Mouse (Mus musculus) hindbrain, embryonic 13.5 days (tissue): ENCODE measurements around the gene Pfkm. TPM values are rescaled to one million over a fixed set of nuclear protein-coding genes. Genes with fewer than 3 reads are reported as not detected.

Source experiments
- ATAC-seq: fragments of 200-750 bp; cut with Nextera tagmentation; 2 replicates; pipeline ENCODE4 v1.8.0; 2017; ENCODE audit warnings: moderate TSS enrichment; ENCODE audit not compliant: low FRiP score
- H3K27ac ChIP-seq: fragments of 300-500 bp; sonication (generic); 2 replicates; pipeline ENCODE4 v1.5.1; 2015; ENCODE audit warnings: inconsistent platforms, mild to moderate bottlenecking, moderate library complexity
- H3K27me3 ChIP-seq: fragments of 300-500 bp; sonication (generic); 2 replicates; pipeline ENCODE4 v1.6.1; 2015; ENCODE audit warnings: mild to moderate bottlenecking, inconsistent platforms
- H3K36me3 ChIP-seq: fragments of 300-500 bp; sonication (generic); 2 replicates; pipeline ENCODE4 v1.6.1; 2015; ENCODE audit warnings: mild to moderate bottlenecking, inconsistent platforms
- H3K4me1 ChIP-seq: fragments of 300-500 bp; sonication (generic); replicated peaks from 2 replicates; pipeline ENCODE4 v1.6.1; 2015; ENCODE audit warnings: inconsistent platforms
- H3K4me2 ChIP-seq: fragments of 300-500 bp; sonication (generic); 2 replicates; pipeline ENCODE4 v1.6.1; 2015; ENCODE audit warnings: inconsistent platforms, mild to moderate bottlenecking, moderate library complexity
- H3K4me3 ChIP-seq: fragments of 300-500 bp; sonication (generic); 2 replicates; pipeline ENCODE4 v1.5.1; 2015; ENCODE audit warnings: mild to moderate bottlenecking, inconsistent platforms
- H3K9ac ChIP-seq: fragments of 300-500 bp; sonication (generic); 2 replicates; pipeline ENCODE4 v1.6.1; 2015; ENCODE audit warnings: mild to moderate bottlenecking, inconsistent platforms
- H3K9me3 ChIP-seq: fragments of 300-500 bp; sonication (generic); 2 replicates; pipeline ENCODE4 v1.6.1; 2016; ENCODE audit warnings: inconsistent platforms
- WGBS: fragments of 180-500 bp; shearing (Covaris S2); methylation state at CpG from one replicate; pipeline ENCODE4 v1.1.7; 2015; 5-methylcytosine and 5-hydroxymethylcytosine counted together
- polyA plus RNA-seq: library from polyadenylated mRNA; unstranded; fragments of >200 nt; fragmentation: Nextera tagmentation; extraction: Ambion mirVana; gene quantifications from 2 replicates; pipeline ENCODE4 v1.2.1, GENCODE M21; 2015

Gene Pfkm
- polyA plus RNA-seq, 1 experiment from 2014 or later, result 70.2 TPM

- Histone ChIP-seq H3K4me2 (no peak overlapping the region), H3K4me1 (peaks cover 16% of the 10 kb centered on the region), H3K4me3 (no peak overlapping the region), H3K36me3 (no peaks in the 10 kb centered on the region), H3K27me3 (no peaks in the 10 kb centered on the region), H3K27ac (no peak overlapping the region), H3K9me3 (no peaks in the 10 kb centered on the region), H3K9ac (no peak overlapping the region)
- WGBS, result 79% methylated on average over 3 of the region's 3 CpGs
- ATAC-seq, result no peak
These were observed 56.0 kb downstream of the Pfkm start for GRCm38 (mm10) chr15:98148356-98148755.

- H3K27ac ChIP-seq, result no peak overlapping the region
- no peak overlapping the region for H3K9ac ChIP-seq
- peaks cover 14% of the 10 kb centered on the region for H3K4me1 ChIP-seq
- no peak overlapping the region for H3K4me2 ChIP-seq
- WGBS, result 81% methylated on average over 10 of the region's 10 CpGs
- no peaks in the 10 kb centered on the region for H3K9me3 ChIP-seq
- no peak for ATAC-seq
- no peak overlapping the region for H3K4me3 ChIP-seq
- H3K27me3 ChIP-seq, result no peaks in the 10 kb centered on the region
- H3K36me3 ChIP-seq, result no peaks in the 10 kb centered on the region
These were observed 56.8 kb downstream of the Pfkm start for GRCm38 (mm10) chr15:98149166-98149602.

- no peak overlapping the region for H3K27ac ChIP-seq
- H3K9ac ChIP-seq, result no peak overlapping the region
These were observed 60.5 kb downstream of the Pfkm start for GRCm38 (mm10) chr15:98152916-98153315.

GRCm38 (mm10) chr15:98153625-98154024 is 61.2 kb downstream of the Pfkm start:
- H3K4me3 ChIP-seq, result no peak overlapping the region
- H3K4me2 ChIP-seq, result no peak overlapping the region
- H3K4me1 ChIP-seq, result no peaks in the 10 kb centered on the region
- H3K9ac ChIP-seq, result no peak overlapping the region
- WGBS, result 39% methylated on average over 3 of the region's 3 CpGs
- H3K36me3 ChIP-seq, result no peaks in the 10 kb centered on the region
- no peaks in the 10 kb centered on the region for H3K27me3 ChIP-seq
- no peak overlapping the region for H3K27ac ChIP-seq
- no peak for ATAC-seq
- H3K9me3 ChIP-seq, result no peaks in the 10 kb centered on the region

More at GRCm38 (mm10) chr15:98152916-98153315, 60.5 kb downstream of the Pfkm start:
- no peak overlapping the region for H3K4me3 ChIP-seq
- H3K4me2 ChIP-seq, result no peak overlapping the region
- H3K36me3 ChIP-seq, result no peaks in the 10 kb centered on the region
- no peak for ATAC-seq
- 77% methylated on average over 7 of the region's 7 CpGs for WGBS
- H3K27me3 ChIP-seq, result no peaks in the 10 kb centered on the region
- H3K4me1 ChIP-seq, result no peaks in the 10 kb centered on the region
- no peaks in the 10 kb centered on the region for H3K9me3 ChIP-seq

GRCm38 (mm10) chr15:98154146-98154545 is 61.8 kb downstream of the Pfkm start:
- Histone ChIP-seq H3K36me3 (no peaks in the 10 kb centered on the region), H3K27me3 (no peaks in the 10 kb centered on the region), H3K9me3 (no peaks in the 10 kb centered on the region), H3K4me2 (no peak overlapping the region), H3K9ac (no peak overlapping the region), H3K27ac (no peak overlapping the region), H3K4me3 (no peak overlapping the region), H3K4me1 (no peaks in the 10 kb centered on the region)
- no peak for ATAC-seq
- 70% methylated on average over 4 of the region's 4 CpGs for WGBS

- Histone ChIP-seq H3K27me3 (no peaks in the 10 kb centered on the region), H3K9ac (no peak overlapping the region), H3K4me1 (no peaks in the 10 kb centered on the region), H3K4me2 (no peak overlapping the region), H3K4me3 (no peak overlapping the region), H3K36me3 (no peaks in the 10 kb centered on the region), H3K9me3 (no peaks in the 10 kb centered on the region), H3K27ac (no peak overlapping the region)
- WGBS, result 86% methylated on average over 3 of the region's 3 CpGs
- no peak for ATAC-seq
These were observed 62.2 kb downstream of the Pfkm start for GRCm38 (mm10) chr15:98154631-98155030.

GRCm38 (mm10) chr15:98155272-98155671 is 62.9 kb downstream of the Pfkm start:
- Histone ChIP-seq H3K4me2 (no peak overlapping the region), H3K4me3 (no peak overlapping the region), H3K4me1 (no peaks in the 10 kb centered on the region), H3K9me3 (no peaks in the 10 kb centered on the region), H3K9ac (no peak overlapping the region), H3K27ac (no peak overlapping the region), H3K27me3 (no peaks in the 10 kb centered on the region), H3K36me3 (no peaks in the 10 kb centered on the region)
- no peak for ATAC-seq
- 96% methylated on average over 5 of the region's 5 CpGs for WGBS

- H3K27me3 ChIP-seq, result no peaks in the 10 kb centered on the region
- H3K4me3 ChIP-seq, result no peak overlapping the region
- H3K27ac ChIP-seq, result no peak overlapping the region
- WGBS, result 74% methylated on average over 4 of the region's 4 CpGs
- no peaks in the 10 kb centered on the region for H3K9me3 ChIP-seq
- H3K4me2 ChIP-seq, result no peak overlapping the region
- no peak for ATAC-seq
- no peaks in the 10 kb centered on the region for H3K36me3 ChIP-seq
- H3K4me1 ChIP-seq, result no peaks in the 10 kb centered on the region
- H3K9ac ChIP-seq, result no peak overlapping the region
These were observed 63.6 kb downstream of the Pfkm start for GRCm38 (mm10) chr15:98155944-98156343.

GRCm38 (mm10) chr15:98157253-98157652 is 64.9 kb downstream of the Pfkm start:
- H3K4me1 ChIP-seq, result no peaks in the 10 kb centered on the region
- no peaks in the 10 kb centered on the region for H3K9me3 ChIP-seq
- H3K4me2 ChIP-seq, result no peak overlapping the region
- 75% methylated on average over 1 of the region's 1 CpGs for WGBS
- H3K27me3 ChIP-seq, result no peaks in the 10 kb centered on the region
- H3K9ac ChIP-seq, result no peak overlapping the region
- no peak overlapping the region for H3K27ac ChIP-seq
- no peak for ATAC-seq
- H3K36me3 ChIP-seq, result no peaks in the 10 kb centered on the region
- no peak overlapping the region for H3K4me3 ChIP-seq

- Histone ChIP-seq H3K27ac (no peak overlapping the region), H3K36me3 (no peaks in the 10 kb centered on the region), H3K4me1 (no peaks in the 10 kb centered on the region), H3K9ac (no peak overlapping the region), H3K4me2 (no peak overlapping the region), H3K4me3 (no peak overlapping the region), H3K27me3 (peaks cover 7% of the 10 kb centered on the region; the same call in 1 of the 2 replicates), H3K9me3 (no peaks in the 10 kb centered on the region)
- 52% methylated on average over 19 of the region's 19 CpGs for WGBS
- ATAC-seq, result no peak
These were observed 68.8 kb downstream of the Pfkm start for GRCm38 (mm10) chr15:98161026-98161805.

GRCm38 (mm10) chr15:98162561-98162960 is 70.2 kb downstream of the Pfkm start:
- Histone ChIP-seq H3K4me2 (no peak overlapping the region), H3K27me3 (peaks cover 7% of the 10 kb centered on the region; the same call in 1 of the 2 replicates), H3K4me1 (peaks cover 6% of the 10 kb centered on the region), H3K9ac (no peak overlapping the region), H3K4me3 (no peak overlapping the region), H3K9me3 (no peaks in the 10 kb centered on the region), H3K27ac (no peak overlapping the region), H3K36me3 (no peaks in the 10 kb centered on the region)
- no peak for ATAC-seq
- 81% methylated on average over 4 of the region's 4 CpGs for WGBS

- Histone ChIP-seq H3K27ac (no peak within 1 kb of the TSS), H3K9ac (no peak within 1 kb of the TSS), H3K9me3 (no peaks in the 10 kb centered on the region), H3K4me2 (peak within 1 kb of the TSS; percentile 88; the same call in 1 of the 2 replicates), H3K4me3 (no peak within 1 kb of the TSS), H3K4me1 (peaks cover 34% of the 10 kb centered on the region), H3K36me3 (no peaks in the 10 kb centered on the region), H3K27me3 (peaks cover 32% of the 10 kb centered on the region)
- no peak for ATAC-seq
- 82% methylated on average over 5 of the region's 5 CpGs for WGBS
These were observed 73.1 kb downstream of the Pfkm start, which contains the start of gene Asb8 for GRCm38 (mm10) chr15:98165525-98165924. Gene Asb8 (minus strand): TSS chr15:98165625.
